Mouse (Mus musculus): ENCODE measurements around the gene Trpc4ap. TPM values are rescaled to one million over a fixed set of nuclear protein-coding genes. Genes with fewer than 3 reads are reported as not detected.
"Not testable (repeated sequence)": the region's sequence is repeated elsewhere in the genome, so short reads cannot be mapped to it uniquely, and the experiment has no call there.

The Trpc4ap gene
- polyA plus RNA-seq, 1 experiment: 96.4 TPM

GRCm38 (mm10) chr2:155624730-155625129, 67.5 kb downstream of the Trpc4ap start:
- WGBS: 27% methylated on average over 10 of the region's 10 CpGs
- no peak for DNase-seq (ENCODE audit: low read depth, low spot score)

DNA sequence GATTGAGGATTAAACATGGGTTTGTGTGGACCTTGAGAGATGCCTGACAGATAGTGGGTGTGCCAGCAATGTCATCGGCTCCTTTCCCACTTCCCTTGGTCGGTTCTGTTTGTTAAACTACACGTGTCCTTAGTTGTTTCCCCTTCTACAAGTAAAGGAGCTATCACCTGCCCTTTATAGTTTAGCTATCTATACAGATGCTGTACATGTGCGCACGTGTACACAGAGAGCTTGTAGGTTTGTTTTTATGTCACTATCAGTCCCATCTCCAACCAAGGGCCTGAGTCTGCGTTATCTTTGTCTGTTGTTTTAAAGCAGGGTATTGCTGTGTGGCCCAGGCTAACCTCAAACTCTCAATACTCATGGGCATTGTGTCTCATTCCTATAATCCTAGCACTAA, 68.2 kb downstream of the Trpc4ap start:
- 78% methylated on average over 6 of the region's 6 CpGs for WGBS
- DNase-seq (ENCODE audit: low read depth, low spot score): no peak

DNA sequence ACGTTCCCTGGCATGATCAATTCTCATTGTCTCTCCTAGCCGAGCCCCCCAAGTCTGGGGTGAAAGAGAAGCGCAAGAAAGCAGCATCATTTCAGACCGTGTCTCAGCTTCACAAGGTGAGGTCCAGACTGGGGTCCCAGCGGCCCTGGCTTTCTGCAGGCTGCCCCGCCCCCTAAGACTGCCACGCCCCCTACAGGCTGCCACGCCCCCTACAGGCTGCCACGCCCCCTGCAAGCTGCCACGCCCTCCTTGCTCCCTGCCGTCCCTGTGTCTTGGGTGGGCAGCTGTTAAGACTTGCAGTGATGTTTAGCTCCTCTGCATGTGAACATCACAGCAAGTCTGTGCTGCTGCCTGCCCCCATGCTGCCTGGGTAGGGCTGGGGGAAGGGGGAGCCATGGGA, 69.6 kb downstream of the Trpc4ap start:
- WGBS: 26% methylated on average over 11 of the region's 11 CpGs

GRCm38 (mm10) chr2:155619817-155620216, 72.4 kb downstream of the Trpc4ap start:
- 16% methylated on average over 8 of the region's 8 CpGs for WGBS
- DNase-seq (ENCODE audit: low read depth, low spot score): no peak

More for the DNA sequence above, 69.6 kb downstream of the Trpc4ap start:
- DNase-seq (ENCODE audit: low read depth, low spot score): no peak

DNA sequence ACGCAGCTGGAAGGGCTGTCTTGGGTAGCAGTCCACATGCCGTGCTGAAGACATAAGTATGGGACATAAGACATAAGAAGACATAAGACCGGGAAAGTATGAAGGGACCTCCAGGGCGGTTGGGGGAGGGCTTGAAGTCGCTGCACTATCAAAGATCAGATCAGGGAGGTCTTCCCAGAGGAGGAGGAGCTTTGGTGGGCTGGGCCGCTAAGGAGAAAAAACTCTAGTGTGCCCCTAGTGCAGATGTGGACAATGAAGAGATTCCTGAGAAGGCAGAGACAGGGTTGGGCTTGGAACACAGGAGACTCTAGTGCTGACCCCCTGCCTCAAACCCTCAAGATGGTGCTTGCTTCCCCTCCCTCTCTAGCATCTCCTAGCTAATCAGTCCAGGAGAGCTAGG, 75.2 kb downstream of the Trpc4ap start:
- 58% methylated on average over 6 of the region's 6 CpGs for WGBS
- DNase-seq (ENCODE audit: low read depth, low spot score): no peak

DNA sequence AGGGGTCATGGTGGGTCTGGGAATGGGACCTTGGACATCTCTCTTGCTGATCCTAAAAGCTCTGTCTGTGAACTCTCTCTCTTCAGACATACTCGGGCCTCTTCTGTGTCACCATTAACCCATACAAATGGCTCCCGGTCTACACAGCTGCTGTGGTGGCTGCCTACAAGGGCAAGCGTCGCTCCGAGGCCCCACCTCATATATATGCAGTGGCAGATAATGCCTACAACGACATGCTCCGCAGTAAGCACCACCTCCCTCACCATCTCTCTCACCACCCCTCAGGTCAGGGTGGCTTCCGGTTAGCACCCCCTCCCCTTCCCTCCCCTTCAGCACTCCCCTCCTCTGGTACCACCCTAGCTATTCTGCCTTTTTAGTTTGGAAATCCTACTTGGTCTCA, 78.2 kb downstream of the Trpc4ap start:
- DNase-seq (ENCODE audit: low read depth, low spot score): no peak
- WGBS: 72% methylated on average over 8 of the region's 8 CpGs

GRCm38 (mm10) chr2:155613326-155613755, 78.8 kb downstream of the Trpc4ap start:
- DNase-seq (ENCODE audit: low read depth, low spot score): no peak
- 5% methylated on average over 20 of the region's 20 CpGs for WGBS

- 92% methylated on average over 9 of the region's 9 CpGs for WGBS
- DNase-seq (ENCODE audit: low read depth, low spot score): no peak
Observed at GRCm38 (mm10) chr2:155611834-155612550, 80.2 kb downstream of the Trpc4ap start.

DNA sequence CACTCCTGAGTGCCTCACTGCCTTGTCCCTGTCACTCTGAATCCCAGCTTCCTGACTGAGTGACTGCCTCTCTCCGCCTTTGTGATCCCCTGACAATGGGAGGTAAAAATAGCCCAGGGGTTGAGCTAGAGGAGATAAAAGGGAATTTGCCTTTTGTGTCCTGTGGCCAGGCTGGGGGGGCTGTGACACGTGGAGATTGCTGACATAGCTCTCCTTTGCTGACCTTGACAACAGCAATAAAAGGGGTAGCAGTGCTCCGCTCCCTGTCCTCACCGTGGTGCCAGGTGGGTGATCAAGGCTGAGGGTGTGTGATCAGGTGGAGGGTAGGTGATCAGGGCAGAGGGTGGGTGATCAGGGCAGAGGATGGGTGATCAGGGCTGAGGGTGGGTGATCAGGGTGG, 81.2 kb downstream of the Trpc4ap start, which contains the start of gene Myh7b:
Myh7b (plus strand) TSS at position 235 of the 400 bp plus-strand sequence.
- no peak for DNase-seq (ENCODE audit: low read depth, low spot score)
- 52% methylated on average over 4 of the region's 4 CpGs for WGBS

DNA sequence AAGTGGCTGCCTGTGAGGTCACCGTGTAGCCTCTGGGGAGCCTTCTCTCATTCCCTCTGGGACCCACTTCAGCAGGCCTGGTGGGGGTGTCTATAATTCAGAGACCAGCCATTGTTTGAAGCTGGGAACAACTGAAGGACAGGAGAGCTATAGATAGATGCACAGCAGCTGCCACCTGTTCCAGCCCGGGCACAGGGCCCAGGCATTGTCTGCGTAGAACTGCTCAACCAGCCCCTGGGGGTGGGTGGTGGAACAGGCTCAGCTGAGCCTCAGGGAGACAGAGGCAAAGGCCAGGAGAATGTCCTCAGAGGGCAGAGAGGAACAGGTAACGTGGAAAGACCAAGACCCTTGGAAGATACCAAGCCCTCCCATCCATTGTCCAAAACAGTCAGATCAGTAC, 85.8 kb downstream of the Trpc4ap start:
- 75% methylated on average over 4 of the region's 4 CpGs for WGBS
- DNase-seq (ENCODE audit: low read depth, low spot score): no peak

DNA sequence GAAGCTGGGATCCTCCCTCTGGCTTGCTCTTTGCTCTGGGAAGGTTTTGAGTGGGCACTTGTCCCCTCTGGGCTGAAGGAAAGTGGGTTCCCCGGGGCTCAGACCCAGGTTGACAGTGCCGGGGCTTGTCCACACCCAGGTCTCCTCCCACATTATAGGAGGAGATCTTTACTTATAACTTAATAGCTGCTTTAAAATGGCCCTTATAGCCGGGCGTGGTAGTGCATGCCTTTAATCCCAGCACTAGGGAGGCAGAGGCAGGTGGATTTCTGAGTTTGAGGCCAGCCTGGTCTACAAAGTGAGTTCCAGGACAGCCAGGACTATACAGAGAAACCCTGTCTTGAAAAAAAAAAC, 87.0 kb downstream of the Trpc4ap start:
- DNase-seq (ENCODE audit: low read depth, low spot score): not testable (repeated sequence)

GRCm38 (mm10) chr2:155604560-155605235, 87.5 kb downstream of the Trpc4ap start:
- WGBS: 37% methylated on average over 10 of the region's 10 CpGs

More for the DNA sequence above, 87.0 kb downstream of the Trpc4ap start:
- WGBS: 32% methylated on average over 4 of the region's 4 CpGs

DNA sequence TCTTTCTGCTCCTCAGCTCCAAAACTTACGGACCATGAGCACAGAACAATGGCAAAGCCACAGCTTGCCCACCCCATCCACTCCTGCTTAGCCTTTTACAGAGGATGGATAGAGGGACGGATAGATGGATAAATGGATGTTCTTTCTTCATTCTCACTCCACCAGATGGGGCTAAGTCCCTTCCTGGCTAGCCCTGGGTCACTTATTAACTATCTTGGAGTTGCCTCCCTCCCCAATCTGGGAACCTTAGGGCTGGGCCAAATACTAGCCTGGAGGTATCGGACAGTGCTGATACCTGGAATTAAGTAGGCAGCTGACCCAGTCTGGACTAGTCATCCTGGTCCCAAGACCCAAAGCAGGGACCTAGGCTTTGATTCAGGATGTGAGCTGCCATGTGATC, 88.5 kb downstream of the Trpc4ap start:
- WGBS: 25% methylated on average over 3 of the region's 3 CpGs
- no peak for DNase-seq (ENCODE audit: low read depth, low spot score)

More at GRCm38 (mm10) chr2:155604560-155605235, 87.5 kb downstream of the Trpc4ap start:
- no peak for DNase-seq (ENCODE audit: low read depth, low spot score)

GRCm38 (mm10) chr2:155595516-155595915, 96.7 kb downstream of the Trpc4ap start:
- DNase-seq (ENCODE audit: low read depth, low spot score): no peak
- 84% methylated on average over 6 of the region's 6 CpGs for WGBS

GRCm38 (mm10) chr2:155592854-155593283, 99.3 kb downstream of the Trpc4ap start:
- no peak for DNase-seq (ENCODE audit: low read depth, low spot score)
- under 1% methylated on average over 9 of the region's 9 CpGs for WGBS

GRCm38 (mm10) chr2:155592137-155592853, 99.9 kb downstream of the Trpc4ap start, which contains the start of gene Gss:
Gene Gss (minus strand): TSS chr2:155592810.
- peak; percentile 80 for DNase-seq (ENCODE audit: low read depth, low spot score)
- WGBS: under 1% methylated on average over 53 of the region's 53 CpGs

DNA sequence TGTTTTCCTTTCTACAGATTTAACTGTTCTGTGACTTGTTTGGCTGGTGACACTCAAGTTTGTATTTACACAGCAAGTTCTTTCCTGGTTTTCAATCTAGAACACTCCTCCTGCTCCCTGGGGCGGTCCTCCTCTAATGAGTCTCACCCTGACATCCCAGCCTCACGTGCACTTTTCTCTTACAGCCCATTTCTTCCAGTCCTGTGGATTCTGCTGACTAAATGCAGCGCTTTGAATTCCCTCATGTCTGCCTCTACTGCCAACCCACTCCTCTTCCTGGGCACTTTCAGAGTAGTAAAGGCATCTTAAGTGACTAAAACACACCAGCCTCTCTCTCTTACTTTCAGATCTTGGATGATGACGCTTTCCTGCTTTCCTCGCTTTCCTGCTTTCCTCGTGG, 100.5 kb downstream of the Trpc4ap start:
- no peak for DNase-seq (ENCODE audit: low read depth, low spot score)
- WGBS: 5% methylated on average over 6 of the region's 6 CpGs

DNA sequence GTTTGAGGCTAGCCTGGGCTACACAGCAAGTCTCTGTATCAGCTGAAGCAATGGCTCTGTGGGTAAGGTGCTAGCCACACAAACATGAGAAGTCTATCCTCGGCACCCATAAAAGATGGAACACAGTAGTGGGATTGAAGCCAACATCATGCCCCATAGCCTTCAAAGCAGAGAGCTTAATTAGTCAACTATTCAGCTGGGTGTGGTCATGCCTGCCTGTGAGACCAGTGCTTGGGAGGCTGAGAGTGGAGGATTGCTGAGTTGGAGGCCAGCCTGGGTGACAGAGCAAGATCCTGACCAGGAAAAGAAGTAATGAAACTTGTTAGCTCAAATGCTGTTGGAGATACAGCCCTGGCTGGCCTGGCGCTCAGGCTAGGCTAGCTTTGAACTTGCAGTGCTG, 101.3 kb downstream of the Trpc4ap start:
- DNase-seq (ENCODE audit: low read depth, low spot score): no peak
- WGBS: 26% methylated on average over 2 of the region's 2 CpGs

GRCm38 (mm10) chr2:155589521-155589920, 102.7 kb downstream of the Trpc4ap start:
- no peak for DNase-seq (ENCODE audit: low read depth, low spot score)

GRCm38 (mm10) chr2:155588136-155588535, 104.0 kb downstream of the Trpc4ap start:
- WGBS: 25% methylated on average over 3 of the region's 3 CpGs
- DNase-seq (ENCODE audit: low read depth, low spot score): no peak

More at GRCm38 (mm10) chr2:155589521-155589920, 102.7 kb downstream of the Trpc4ap start:
- WGBS: 66% methylated on average over 6 of the region's 6 CpGs
